Mouse (Mus musculus): Measurements from ENCODE around the gene Arhgap9.
A peak's percentile ranks its signal among the peaks of the same experiment; 100 is the strongest.

Gene Arhgap9

DNA sequence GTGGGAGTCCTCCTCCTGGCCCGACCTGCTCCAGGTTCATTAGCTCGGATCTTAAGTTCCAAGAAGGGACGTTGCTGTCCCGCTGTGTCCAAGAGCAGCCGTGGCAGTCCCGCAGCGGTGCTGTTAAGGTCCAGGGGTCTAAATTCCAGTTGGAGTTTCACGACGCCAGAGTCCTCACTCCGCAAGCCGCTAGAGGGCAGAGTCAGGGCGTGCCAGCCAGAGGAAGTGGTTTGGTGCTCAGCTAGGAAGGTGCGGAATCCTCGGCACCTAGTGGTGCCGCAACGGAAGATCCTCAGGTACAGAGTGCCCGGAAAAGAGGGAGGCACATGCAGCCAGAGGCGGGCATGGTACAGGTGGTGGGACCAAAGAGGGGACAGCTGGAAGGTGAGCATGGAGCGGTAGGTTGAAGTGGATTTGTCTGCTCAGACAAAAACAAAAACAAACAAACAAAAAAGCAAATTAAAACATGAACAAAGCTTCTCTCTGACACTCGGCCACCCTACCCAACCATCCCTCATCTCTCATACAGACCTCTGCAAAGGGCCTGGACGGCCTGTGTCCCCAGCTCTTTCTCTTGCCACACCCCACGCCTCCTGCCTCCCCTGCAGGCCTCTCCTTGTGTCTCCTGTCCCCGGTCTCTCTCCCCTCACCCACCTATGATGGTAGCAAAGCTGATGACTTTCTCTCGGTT lies 29.0 kb downstream of the Arhgap9 start:
- peak; percentile 78 for DNase-seq

- DNase-seq = no peak
Measured at GRCm38 (mm10) chr10:127351285-127351595, 29.5 kb downstream of the Arhgap9 start.

GRCm38 (mm10) chr10:127351719-127352118 lies 30.0 kb downstream of the Arhgap9 start:
- DNase-seq = no peak

- DNase-seq = no peak
Measured at GRCm38 (mm10) chr10:127352187-127352586, 30.4 kb downstream of the Arhgap9 start.

GRCm38 (mm10) chr10:127352766-127353165 lies 31.0 kb downstream of the Arhgap9 start:
- no peak for DNase-seq

DNA sequence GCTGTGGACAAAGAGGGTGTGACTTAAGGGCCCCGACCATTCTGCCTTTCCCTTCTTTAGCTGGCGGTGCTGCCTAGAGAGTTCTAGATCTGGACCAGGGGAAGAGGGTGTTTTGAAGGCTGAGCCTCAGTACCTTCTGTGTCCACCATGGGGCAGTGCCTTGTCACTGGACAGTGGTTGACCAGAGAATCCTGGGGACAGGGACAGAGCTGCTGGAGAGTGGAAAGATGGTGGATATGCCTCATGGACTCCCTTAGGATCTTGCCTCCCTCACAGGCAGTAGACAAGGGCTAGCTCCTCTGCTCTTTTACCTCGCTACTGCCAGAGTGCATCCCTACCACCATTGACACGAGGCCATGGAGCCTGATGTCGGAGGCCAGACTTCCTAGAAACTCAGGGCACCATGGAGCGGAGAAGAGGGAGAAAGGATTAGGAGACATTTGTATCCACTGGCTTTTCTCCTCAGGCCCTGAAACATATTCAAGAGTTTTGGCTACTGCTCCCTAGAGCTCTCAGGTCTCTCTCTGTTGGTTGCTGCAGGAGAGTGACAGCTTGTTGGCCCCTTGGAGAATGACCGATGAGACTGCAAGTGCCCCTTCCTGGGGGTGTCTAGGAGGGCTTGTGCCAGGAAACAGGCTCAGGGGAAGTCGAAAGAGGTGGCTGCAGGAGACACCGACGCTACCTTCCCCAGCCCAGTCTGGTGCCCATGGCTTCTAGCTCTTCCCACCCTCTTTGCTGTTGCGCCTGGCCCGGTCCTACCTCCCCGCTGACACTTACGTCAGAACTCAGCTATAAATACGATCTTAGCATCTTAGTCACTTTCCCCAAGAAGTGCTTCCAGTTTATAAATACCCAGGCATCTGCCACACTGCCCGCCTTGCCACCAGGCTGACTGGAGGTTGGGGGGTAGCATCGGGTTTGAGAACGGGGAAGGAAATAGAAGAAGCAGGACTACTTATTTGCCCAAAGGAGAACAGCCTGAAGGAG lies 32.4 kb downstream of the Arhgap9 start, which contains the start of gene Inhbe:
Gene Inhbe, minus strand, starts transcription at position 503 of the 987 bp plus-strand sequence.
- DNase-seq = peak; percentile 84

GRCm38 (mm10) chr10:127355336-127355735 lies 33.6 kb downstream of the Arhgap9 start:
- DNase-seq = no peak

DNA sequence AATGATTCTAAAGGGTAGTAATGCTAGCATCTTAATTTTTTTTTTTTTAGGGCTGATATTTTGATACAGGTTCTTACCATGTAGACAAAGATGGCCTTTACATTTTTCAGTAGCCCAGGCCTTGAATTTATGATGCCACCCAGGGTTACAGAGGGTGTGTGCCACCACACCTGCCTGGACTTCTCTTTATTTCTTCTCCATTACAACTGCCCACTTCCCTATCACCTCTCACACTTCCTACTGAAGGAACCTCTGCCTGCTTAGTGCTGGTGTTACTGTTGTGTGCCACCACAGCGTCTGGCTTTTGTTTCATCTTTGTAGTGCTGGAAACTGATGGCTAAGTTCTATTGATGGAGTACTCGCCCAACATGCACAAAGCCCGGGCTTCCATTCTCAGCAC lies 39.0 kb downstream of the Arhgap9 start:
- DNase-seq = no peak

DNA sequence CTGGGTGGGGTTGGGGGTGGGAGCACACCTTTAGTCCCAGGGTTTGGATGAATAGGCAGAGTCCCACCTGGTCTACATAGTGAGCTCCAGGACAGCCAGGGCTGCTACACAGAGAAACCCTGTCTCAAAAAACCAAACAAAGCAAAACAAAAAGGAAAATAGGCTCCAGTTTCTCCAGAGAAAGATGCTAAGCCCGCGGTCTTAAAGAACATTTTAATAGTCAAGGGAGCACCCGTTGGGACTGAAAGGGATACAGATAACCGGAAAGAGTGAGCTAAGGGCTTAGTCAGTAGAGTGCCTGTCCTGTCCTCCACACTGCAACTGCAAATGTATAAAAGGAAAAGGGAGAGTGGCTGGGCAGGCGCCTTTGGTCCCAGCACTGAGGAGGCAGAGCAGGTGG lies 45.4 kb downstream of the Arhgap9 start:
- no peak for DNase-seq

DNA sequence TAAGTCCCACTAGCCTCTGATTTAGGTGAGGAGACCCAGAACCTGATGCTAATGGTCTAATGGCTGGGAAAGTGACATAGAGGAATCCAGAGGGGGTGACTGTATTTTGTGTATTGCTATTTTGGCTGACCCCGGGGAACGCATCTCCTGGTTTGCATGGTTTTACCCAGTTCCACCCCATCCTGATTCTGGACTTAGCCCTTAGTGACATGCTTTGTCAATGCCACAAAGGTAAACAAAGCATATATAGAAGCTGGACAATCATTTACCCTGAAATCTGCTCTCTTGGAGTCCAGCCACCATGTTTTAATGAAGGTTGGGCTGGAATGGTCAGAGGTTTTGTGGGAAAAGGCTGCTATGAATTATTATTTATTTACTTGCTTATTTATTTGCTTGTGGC lies 46.5 kb downstream of the Arhgap9 start:
- DNase-seq = no peak

- DNase-seq = no peak
Measured at GRCm38 (mm10) chr10:127369834-127370820, 48.4 kb downstream of the Arhgap9 start, which contains the start of gene Inhbc. Inhbc (minus strand) TSS chr10:127370431.

GRCm38 (mm10) chr10:127371023-127371422 lies 49.3 kb downstream of the Arhgap9 start:
- DNase-seq = no peak

- no peak for DNase-seq
Measured at GRCm38 (mm10) chr10:127377700-127378099, 55.9 kb downstream of the Arhgap9 start.

Data from right cerebral cortex, postnatal 25 days (tissue).